Mouse (Mus musculus): ENCODE data around the gene Zfp398. TPM values are rescaled to one million over a fixed set of nuclear protein-coding genes. Genes with fewer than 3 reads are reported as not detected.
"Not testable (repeated sequence)": the region's sequence is repeated elsewhere in the genome, so short reads cannot be mapped to it uniquely, and the experiment has no call there.

Zfp398 gene
- polyA plus RNA-seq, 1 experiment, result not detected

DNA sequence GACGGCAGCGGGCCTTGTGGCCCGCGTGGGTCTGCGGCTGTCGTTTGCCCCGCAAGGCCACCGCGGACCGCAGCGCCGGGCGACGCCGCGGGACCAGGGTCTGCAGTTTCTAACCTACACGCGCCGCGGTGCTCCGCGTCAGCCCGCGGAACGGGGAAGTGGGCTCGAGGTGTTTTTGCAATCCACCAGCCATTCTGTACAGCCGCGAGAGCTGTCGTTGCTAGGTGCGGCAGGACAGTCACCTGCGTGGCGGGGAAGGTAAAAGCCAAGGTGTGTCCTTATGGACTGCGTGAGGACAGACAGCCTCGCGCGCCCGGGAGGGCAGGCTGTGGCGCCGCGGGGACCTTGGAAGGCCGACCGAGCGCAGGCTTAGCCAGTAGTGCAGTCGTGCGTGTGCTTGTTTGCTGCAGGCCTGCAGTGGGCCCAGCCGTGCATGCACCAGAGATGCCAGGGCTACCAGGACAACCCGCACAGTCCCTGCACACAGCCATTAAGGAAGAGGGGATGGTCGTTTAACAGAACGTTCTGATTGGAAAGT is 592 bp downstream of the Zfp398 start:
- Histone ChIP-seq H3K4me1 (ENCODE audit: control insufficient read depth, insufficient read depth, low read length) (peaks cover 2% of the 10 kb centered on the region; the same call in 1 of the 2 replicates), H3K27ac (ENCODE audit: insufficient read depth, low read depth, low read length) (peak overlapping the region; percentile 93), H3K4me3 (ENCODE audit: insufficient read depth, low read depth, low read length) (peak overlapping the region; percentile 98)
- under 1% methylated on average over 49 of the region's 49 CpGs for WGBS
- TF ChIP-seq POLR2A (IDR thresholded peaks at IDR 0.05; ENCODE audit: insufficient read depth, low read depth, low read length), result no peak

DNA sequence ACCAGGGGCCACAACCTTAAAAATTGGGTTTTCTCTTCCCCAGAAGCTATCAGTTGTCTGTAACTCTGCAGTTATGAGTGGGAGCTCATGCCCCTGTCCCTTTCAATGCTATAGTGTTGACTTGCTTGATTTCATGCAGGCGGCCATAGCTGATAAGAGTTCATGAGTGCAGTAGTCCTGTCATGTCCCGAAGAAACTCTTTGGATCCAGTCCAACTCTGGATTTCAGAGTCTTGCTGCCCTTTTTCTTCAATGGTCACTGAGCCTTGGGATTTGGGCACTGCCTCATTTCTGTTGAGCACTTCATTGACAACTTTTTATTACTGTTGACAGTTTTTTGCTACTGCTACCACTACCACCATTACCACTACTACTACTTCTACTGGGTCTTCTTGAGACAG is 2.2 kb downstream of the Zfp398 start:
- H3K27ac ChIP-seq (ENCODE audit: insufficient read depth, low read depth, low read length), result no peak overlapping the region
- WGBS, result 61% methylated on average over 2 of the region's 2 CpGs
- peaks cover 2% of the 10 kb centered on the region; the same call in 1 of the 2 replicates for H3K4me1 ChIP-seq (ENCODE audit: control insufficient read depth, insufficient read depth, low read length)
- no peak overlapping the region for H3K4me3 ChIP-seq (ENCODE audit: insufficient read depth, low read depth, low read length)
- TF ChIP-seq POLR2A (IDR thresholded peaks at IDR 0.05; ENCODE audit: insufficient read depth, low read depth, low read length), result no peak
- no peak for TF ChIP-seq CTCF (IDR thresholded peaks at IDR 0.05; ENCODE audit: insufficient read depth, low read depth, low read length)

DNA sequence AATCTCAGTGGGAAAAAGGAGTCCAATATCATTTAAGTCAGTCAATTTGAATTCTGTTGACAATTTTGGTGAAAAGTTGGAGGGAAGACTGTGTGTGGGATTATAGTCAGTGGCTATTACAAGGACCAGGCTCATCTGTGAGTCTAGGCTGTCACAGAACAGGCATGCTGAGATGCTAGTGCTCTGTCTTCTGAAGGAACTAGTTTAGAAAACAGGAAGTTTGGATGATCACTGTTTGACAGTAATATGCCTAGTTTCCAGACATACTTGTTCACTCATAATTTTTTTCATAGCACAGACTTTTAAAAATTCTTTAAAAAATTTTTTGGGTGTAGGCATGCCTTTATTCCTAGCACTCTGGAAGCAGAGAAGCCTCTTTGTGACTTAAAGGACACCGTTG is 5.6 kb downstream of the Zfp398 start:
- TF ChIP-seq CTCF (IDR thresholded peaks at IDR 0.05; ENCODE audit: insufficient read depth, low read depth, low read length) (no peak), POLR2A (IDR thresholded peaks at IDR 0.05; ENCODE audit: insufficient read depth, low read depth, low read length) (no peak)
- peaks cover 2% of the 10 kb centered on the region; the same call in 1 of the 2 replicates for H3K4me1 ChIP-seq (ENCODE audit: control insufficient read depth, insufficient read depth, low read length)
- no peak overlapping the region for H3K4me3 ChIP-seq (ENCODE audit: insufficient read depth, low read depth, low read length)
- WGBS, result 92% methylated on average over 1 of the region's 1 CpGs
- no peak overlapping the region for H3K27ac ChIP-seq (ENCODE audit: insufficient read depth, low read depth, low read length)

DNA sequence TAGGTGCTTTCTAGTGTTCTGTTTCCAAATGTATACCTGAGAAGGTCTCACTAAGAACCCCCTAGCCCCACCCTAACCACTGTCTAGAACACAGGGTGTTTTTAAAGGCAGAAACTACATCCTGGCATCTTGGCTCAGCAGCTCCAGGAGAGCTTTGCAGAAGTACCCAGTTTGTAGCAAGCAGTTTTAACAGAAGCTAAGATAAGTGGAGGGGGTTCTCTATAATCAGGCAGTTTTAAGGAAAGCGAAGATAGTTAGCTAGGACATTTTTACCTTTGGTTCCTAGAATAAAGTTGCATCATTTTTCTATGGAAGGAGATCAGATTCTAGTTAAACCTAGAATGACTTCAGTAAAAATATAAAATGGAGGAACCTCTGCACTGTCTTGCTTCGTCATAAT is 6.4 kb downstream of the Zfp398 start:
- Histone ChIP-seq H3K4me1 (ENCODE audit: control insufficient read depth, insufficient read depth, low read length) (peaks cover 2% of the 10 kb centered on the region; the same call in 1 of the 2 replicates), H3K27ac (ENCODE audit: insufficient read depth, low read depth, low read length) (no peak overlapping the region), H3K4me3 (ENCODE audit: insufficient read depth, low read depth, low read length) (no peak overlapping the region)
- TF ChIP-seq POLR2A (IDR thresholded peaks at IDR 0.05; ENCODE audit: insufficient read depth, low read depth, low read length) (no peak), CTCF (IDR thresholded peaks at IDR 0.05; ENCODE audit: insufficient read depth, low read depth, low read length) (no peak)
- WGBS, result 92% methylated on average over 2 of the region's 2 CpGs

DNA sequence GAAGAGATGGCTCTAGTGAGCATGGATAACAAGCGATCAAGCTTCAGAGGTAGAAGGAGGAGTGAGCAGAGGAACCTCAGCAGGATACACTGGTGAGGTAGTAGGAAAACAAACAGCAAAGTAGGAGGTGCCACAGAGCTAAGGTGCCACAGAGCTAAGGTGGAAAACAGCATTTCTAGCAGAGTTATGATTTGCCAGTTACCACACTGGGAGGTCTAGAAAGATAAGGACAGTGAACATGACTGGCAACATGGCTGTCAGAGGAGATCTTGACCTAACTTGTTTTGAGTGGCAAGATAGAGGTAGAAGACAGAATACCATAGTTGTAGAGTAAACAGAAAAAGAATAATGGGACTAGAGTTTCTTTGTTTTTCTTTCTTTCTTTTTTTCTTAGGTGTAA is 6.9 kb downstream of the Zfp398 start:
- 90% methylated on average over 1 of the region's 1 CpGs for WGBS
- Histone ChIP-seq H3K4me1 (ENCODE audit: control insufficient read depth, insufficient read depth, low read length) (peaks cover 2% of the 10 kb centered on the region; the same call in 1 of the 2 replicates), H3K27ac (ENCODE audit: insufficient read depth, low read depth, low read length) (no peak overlapping the region), H3K4me3 (ENCODE audit: insufficient read depth, low read depth, low read length) (no peak overlapping the region)
- TF ChIP-seq CTCF (IDR thresholded peaks at IDR 0.05; ENCODE audit: insufficient read depth, low read depth, low read length) (no peak), POLR2A (IDR thresholded peaks at IDR 0.05; ENCODE audit: insufficient read depth, low read depth, low read length) (no peak)

DNA sequence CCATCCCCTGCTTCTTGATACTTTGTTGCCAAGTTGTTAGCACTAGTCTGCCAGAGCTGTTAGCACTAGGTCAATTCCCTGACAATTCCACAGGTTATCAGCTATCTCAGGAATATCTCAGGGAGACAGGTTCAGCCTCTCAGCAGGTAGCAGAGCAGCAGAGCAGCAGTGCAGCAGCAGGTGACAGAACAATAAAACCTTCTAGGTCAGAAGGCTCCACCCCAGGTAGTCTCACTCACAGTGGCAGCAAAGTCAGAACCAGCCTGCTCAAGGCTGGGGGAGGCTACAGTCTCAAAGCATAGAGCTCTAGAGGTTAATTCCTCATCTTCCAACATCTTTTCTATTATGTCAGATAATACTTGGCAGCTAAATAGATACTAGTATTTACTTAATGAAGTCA is 10.3 kb downstream of the Zfp398 start:
- no peak for TF ChIP-seq POLR2A (IDR thresholded peaks at IDR 0.05; ENCODE audit: insufficient read depth, low read depth, low read length)
- no peak for TF ChIP-seq CTCF (IDR thresholded peaks at IDR 0.05; ENCODE audit: insufficient read depth, low read depth, low read length)
- Histone ChIP-seq H3K27ac (ENCODE audit: insufficient read depth, low read depth, low read length) (no peak overlapping the region), H3K4me3 (ENCODE audit: insufficient read depth, low read depth, low read length) (no peak overlapping the region), H3K4me1 (ENCODE audit: control insufficient read depth, insufficient read depth, low read length) (no peaks in the 10 kb centered on the region)

DNA sequence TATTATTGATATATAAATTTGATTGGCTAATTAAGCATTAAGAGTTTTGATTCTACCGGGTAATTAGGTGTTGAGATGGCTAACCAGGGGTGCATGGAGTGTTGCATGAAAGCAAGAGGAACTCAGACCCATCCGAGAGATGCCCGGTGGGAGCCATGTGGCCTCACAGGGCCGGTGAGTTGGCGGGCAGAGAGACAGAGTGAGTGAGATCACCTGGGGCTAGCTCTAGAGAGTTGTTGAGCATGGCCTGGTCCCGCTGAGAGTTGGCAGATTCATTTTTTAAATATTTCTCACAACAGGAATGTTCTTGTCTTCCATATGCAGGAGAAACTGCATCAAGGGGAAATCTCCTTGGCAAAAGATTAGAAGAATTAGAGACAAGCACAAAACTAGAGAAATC is 21.8 kb downstream of the Zfp398 start:
- Histone ChIP-seq H3K4me3 (ENCODE audit: insufficient read depth, low read depth, low read length) (no peak overlapping the region), H3K27ac (ENCODE audit: insufficient read depth, low read depth, low read length) (no peak overlapping the region), H3K4me1 (ENCODE audit: control insufficient read depth, insufficient read depth, low read length) (no peaks in the 10 kb centered on the region)
- 92% methylated on average over 6 of the region's 6 CpGs for WGBS
- no peak for TF ChIP-seq POLR2A (IDR thresholded peaks at IDR 0.05; ENCODE audit: insufficient read depth, low read depth, low read length)
- TF ChIP-seq CTCF (IDR thresholded peaks at IDR 0.05; ENCODE audit: insufficient read depth, low read depth, low read length), result no peak

DNA sequence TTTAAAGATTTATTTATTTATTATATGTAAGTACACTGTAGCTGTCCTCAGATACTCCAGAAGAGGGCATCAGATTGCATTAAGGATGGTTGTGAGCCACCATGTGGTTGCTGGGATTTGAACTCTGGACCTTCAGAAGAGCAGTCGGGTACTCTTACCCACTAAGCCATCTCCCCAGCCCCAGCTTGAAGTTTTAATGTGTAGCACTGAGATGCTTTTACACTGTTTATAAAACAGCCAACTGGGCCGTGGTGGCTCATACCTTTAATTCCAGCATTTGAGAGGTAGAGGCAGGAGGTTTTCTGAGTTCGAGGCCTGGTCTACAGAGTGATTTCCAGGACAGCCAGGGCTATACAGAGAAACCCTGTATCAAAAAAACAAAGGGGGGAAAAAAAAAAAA is 22.3 kb downstream of the Zfp398 start:
- not testable (repeated sequence) for H3K27ac ChIP-seq (ENCODE audit: insufficient read depth, low read depth, low read length); H3K4me1 ChIP-seq (ENCODE audit: control insufficient read depth, insufficient read depth, low read length); H3K4me3 ChIP-seq (ENCODE audit: insufficient read depth, low read depth, low read length)
- WGBS, result 94% methylated on average over 3 of the region's 3 CpGs

DNA sequence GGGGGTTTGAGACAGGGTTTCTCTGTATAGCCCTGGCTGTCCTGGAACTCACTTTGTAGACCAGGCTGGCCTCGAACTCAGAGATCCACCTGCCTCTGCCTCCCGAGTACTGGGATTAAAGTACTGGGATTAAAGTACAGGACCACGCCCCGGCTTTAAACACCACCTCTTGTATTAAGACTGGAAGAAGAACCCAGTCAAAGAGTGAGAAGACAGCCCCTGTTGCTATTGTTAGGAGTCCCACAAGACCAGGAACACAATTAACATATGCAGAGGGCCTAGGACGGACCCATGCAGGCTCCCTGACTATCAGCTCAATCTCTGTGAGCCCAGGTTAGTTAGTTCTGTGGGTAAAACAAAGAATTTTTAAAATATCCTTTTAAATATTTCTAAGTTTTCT is 36.8 kb downstream of the Zfp398 start:
- Histone ChIP-seq H3K4me3 (ENCODE audit: insufficient read depth, low read depth, low read length) (no peak overlapping the region), H3K4me1 (ENCODE audit: control insufficient read depth, insufficient read depth, low read length) (no peaks in the 10 kb centered on the region), H3K27ac (ENCODE audit: insufficient read depth, low read depth, low read length) (no peak overlapping the region)
- TF ChIP-seq POLR2A (IDR thresholded peaks at IDR 0.05; ENCODE audit: insufficient read depth, low read depth, low read length), result no peak
- no peak for TF ChIP-seq CTCF (IDR thresholded peaks at IDR 0.05; ENCODE audit: insufficient read depth, low read depth, low read length)
- WGBS, result 88% methylated on average over 5 of the region's 5 CpGs

DNA sequence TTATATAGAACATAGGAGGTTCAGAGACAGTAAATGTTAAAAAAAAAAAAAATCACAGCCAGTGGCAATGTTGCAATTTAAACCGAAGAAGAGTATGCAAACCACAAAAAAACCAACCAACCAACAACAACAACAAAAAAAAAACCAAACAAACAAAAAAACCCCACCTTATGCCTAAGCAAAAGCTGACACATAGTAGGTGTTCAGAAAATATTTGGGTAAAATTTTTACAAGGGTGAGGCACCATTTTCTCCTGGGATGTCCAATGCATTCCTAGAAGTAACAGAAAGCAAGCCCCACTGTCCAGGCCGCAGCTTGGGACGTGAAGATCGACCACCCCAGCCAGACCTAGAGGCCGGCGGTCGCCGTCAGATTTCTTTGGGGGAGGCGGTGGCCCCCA is 41.6 kb downstream of the Zfp398 start, which contains the start of gene Zfp282:
Zfp282 (plus strand) TSS at position 147 of the 400 bp plus-strand sequence.
- Histone ChIP-seq H3K4me3 (ENCODE audit: insufficient read depth, low read depth, low read length) (peak within 1 kb of the TSS; percentile 91), H3K4me1 (ENCODE audit: control insufficient read depth, insufficient read depth, low read length) (peaks cover 18% of the 10 kb centered on the region), H3K27ac (ENCODE audit: insufficient read depth, low read depth, low read length) (peak within 1 kb of the TSS; percentile 85)
- TF ChIP-seq POLR2A (IDR thresholded peaks at IDR 0.05; ENCODE audit: insufficient read depth, low read depth, low read length) (no peak), CTCF (IDR thresholded peaks at IDR 0.05; ENCODE audit: insufficient read depth, low read depth, low read length) (no peak)
- WGBS, result 2% methylated on average over 9 of the region's 9 CpGs

All from olfactory bulb, adult 2 months (tissue).